Mouse (Mus musculus) midbrain, embryonic 13.5 days (tissue): ENCODE results near the gene Map1b. TPM values are rescaled to one million over a fixed set of nuclear protein-coding genes. Genes with fewer than 3 reads are reported as not detected.

Source experiments
- ATAC-seq: fragments of 200-750 bp; cut with Nextera tagmentation; 2 replicates; pipeline ENCODE4 v1.8.0; 2017; ENCODE audit warnings: mild to moderate bottlenecking, moderate TSS enrichment, moderate library complexity
- H3K27ac ChIP-seq: fragments of 300-500 bp; sonication (generic); 2 replicates; pipeline ENCODE4 v1.5.1; 2015; ENCODE audit warnings: inconsistent platforms, mild to moderate bottlenecking, moderate library complexity
- H3K27me3 ChIP-seq: fragments of 300-500 bp; sonication (generic); 2 replicates; pipeline ENCODE4 v1.6.1; 2015; ENCODE audit warnings: mild to moderate bottlenecking, inconsistent platforms
- H3K36me3 ChIP-seq: fragments of 300-500 bp; sonication (generic); 2 replicates; pipeline ENCODE4 v1.6.1; 2015; ENCODE audit warnings: mild to moderate bottlenecking, inconsistent platforms
- H3K4me1 ChIP-seq: fragments of 300-500 bp; sonication (generic); replicated peaks from 2 replicates; pipeline ENCODE4 v1.6.1; 2015; ENCODE audit warnings: inconsistent platforms
- H3K4me2 ChIP-seq: fragments of 300-500 bp; sonication (generic); replicated peaks from 2 replicates; pipeline ENCODE4 v1.6.1; 2015; ENCODE audit warnings: moderate library complexity, mild to moderate bottlenecking, inconsistent platforms
- H3K4me3 ChIP-seq: fragments of 300-500 bp; sonication (generic); replicated peaks from 2 replicates; pipeline ENCODE4 v1.5.1; 2015; ENCODE audit warnings: mild to moderate bottlenecking, inconsistent platforms
- H3K9ac ChIP-seq: fragments of 300-500 bp; sonication (generic); replicated peaks from 2 replicates; pipeline ENCODE4 v1.6.1; 2015; ENCODE audit warnings: mild to moderate bottlenecking, inconsistent platforms
- H3K9me3 ChIP-seq: fragments of 300-500 bp; sonication (generic); 2 replicates; pipeline ENCODE4 v1.6.1; 2016; ENCODE audit warnings: mild to moderate bottlenecking, inconsistent platforms
- WGBS: fragments of 180-500 bp; shearing (Covaris S2); methylation state at CpG from one replicate; pipeline ENCODE4 v1.1.7; 2015; 5-methylcytosine and 5-hydroxymethylcytosine counted together
- polyA plus RNA-seq: library from polyadenylated mRNA; unstranded; fragments of >200 nt; fragmentation: Nextera tagmentation; extraction: Ambion mirVana; gene quantifications from 2 replicates; pipeline ENCODE4 v1.2.1, GENCODE M21; 2015

The Map1b gene
- polyA plus RNA-seq, 1 experiment from 2014 or later: 2,051 TPM

DNA sequence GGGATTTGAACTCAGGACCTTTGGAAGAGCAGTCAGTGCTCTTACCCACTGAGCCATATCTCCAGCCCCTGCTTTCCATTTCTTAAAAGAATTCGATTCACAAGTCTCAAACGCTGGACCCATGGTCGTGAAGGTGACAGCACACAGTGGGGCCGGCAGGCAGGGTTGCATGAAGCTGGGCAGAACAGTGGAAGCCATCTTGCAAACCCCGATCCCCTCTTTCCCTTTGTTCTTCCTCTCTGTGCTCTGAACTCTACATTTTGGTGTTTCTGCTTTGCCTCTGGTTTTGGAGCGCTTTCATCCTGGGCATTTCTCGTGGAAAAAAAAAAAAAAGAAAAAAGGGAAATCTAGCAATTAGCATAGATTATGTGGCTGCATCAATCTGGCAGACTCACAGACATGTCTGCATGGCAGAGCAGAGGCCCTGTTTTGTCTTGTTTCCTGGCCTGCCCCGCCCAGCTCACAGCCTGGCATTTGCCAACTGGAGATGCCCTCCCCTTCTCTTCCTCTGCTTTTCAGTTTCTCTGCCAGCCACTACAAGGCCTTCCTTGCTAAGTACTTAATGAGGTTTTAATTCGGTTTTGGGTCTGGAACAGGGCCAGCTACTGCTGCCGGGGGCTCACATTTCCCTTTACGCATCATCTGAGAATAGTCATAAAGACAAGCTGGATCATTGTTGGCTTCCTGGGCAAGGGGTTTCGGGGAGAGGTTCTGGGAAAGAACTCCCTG is 57.5 kb downstream of the Map1b start:
- Histone ChIP-seq H3K9me3 (no peaks in the 10 kb centered on the region), H3K27ac (peak overlapping the region; percentile 79), H3K9ac (no peak overlapping the region), H3K4me3 (no peak overlapping the region), H3K36me3 (peaks cover 30% of the 10 kb centered on the region), H3K4me2 (no peak overlapping the region), H3K4me1 (peaks cover 56% of the 10 kb centered on the region), H3K27me3 (no peaks in the 10 kb centered on the region)
- peak; percentile 84 for ATAC-seq
- WGBS: 71% methylated on average over 12 of the region's 12 CpGs

DNA sequence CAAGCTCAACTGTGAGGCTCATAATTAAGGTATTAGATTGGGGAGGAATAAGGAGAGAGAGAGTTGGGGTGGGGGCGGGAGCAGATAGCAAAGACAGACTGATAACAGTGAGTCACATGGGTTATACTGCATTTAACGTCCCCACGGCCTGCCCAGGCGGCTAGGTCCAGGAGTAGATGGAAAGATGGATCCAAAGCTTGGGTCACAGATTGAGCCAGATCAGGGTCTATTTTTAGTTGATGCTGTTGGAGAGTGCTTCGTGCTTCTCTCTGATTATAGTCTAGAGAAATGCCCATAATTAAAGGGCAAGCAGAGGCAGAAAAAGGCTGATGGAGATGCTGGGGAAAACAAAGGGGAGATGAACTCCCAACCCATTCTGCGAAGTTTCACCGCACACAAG is 61.4 kb downstream of the Map1b start:
- H3K4me2 ChIP-seq: no peak overlapping the region
- H3K9me3 ChIP-seq: no peaks in the 10 kb centered on the region
- no peak overlapping the region for H3K4me3 ChIP-seq
- H3K9ac ChIP-seq: no peak overlapping the region
- ATAC-seq: no peak
- H3K36me3 ChIP-seq: peaks cover 28% of the 10 kb centered on the region
- 83% methylated on average over 7 of the region's 7 CpGs for WGBS
- peaks cover 68% of the 10 kb centered on the region for H3K4me1 ChIP-seq
- no peaks in the 10 kb centered on the region for H3K27me3 ChIP-seq
- H3K27ac ChIP-seq: peak overlapping the region; percentile 17; the same call in 1 of the 2 replicates

DNA sequence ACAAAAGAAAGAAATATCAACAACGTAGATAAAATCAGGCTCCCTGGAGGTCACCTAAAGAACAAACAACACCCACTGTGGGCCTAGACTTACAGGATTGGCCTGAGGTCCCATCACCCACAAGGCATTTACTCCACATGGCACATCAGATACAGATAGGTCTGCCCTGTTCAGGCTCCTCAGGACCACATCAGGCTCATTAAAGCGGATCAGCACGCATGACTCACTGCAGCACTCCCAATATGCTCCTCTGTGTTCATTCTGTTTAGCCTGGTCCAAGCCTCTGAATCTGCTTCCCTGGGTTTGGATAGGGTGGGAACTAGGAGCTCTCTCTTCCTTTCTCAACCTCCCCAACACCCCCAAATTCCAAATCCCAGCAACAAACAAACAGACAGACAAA is 63.9 kb downstream of the Map1b start:
- peaks cover 78% of the 10 kb centered on the region for H3K4me1 ChIP-seq
- H3K27ac ChIP-seq: 0 out of 2 replicates have a peak overlapping the region, but pooled peaks have one; percentile 10
- no peak for ATAC-seq

DNA sequence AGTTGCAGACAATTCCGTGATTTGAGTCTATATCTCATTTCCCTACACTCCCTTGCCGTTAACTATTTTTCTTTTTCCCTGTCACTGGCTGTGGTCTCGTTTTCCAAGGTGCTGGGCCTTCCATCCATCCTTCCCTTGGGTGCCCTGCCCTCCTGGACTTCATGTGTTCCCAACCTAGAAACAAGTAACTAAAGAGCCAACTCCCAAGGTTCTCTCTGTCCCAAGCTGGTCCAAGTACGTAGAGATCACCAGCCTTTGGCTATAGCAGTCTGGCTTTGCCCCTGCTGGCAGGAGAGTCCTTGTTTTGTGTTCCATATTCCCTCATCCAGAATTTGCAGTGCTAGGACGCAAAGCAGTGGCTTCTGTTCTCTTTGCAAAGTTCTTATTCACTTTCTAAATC is 65.1 kb downstream of the Map1b start:
- 87% methylated on average over 5 of the region's 5 CpGs for WGBS

More for the DNA sequence above, 63.9 kb downstream of the Map1b start:
- H3K4me2 ChIP-seq: no peak overlapping the region
- 95% methylated on average over 3 of the region's 3 CpGs for WGBS
- peaks cover 25% of the 10 kb centered on the region for H3K36me3 ChIP-seq
- no peaks in the 10 kb centered on the region for H3K9me3 ChIP-seq
- no peak overlapping the region for H3K9ac ChIP-seq
- H3K4me3 ChIP-seq: no peak overlapping the region
- H3K27me3 ChIP-seq: no peaks in the 10 kb centered on the region

DNA sequence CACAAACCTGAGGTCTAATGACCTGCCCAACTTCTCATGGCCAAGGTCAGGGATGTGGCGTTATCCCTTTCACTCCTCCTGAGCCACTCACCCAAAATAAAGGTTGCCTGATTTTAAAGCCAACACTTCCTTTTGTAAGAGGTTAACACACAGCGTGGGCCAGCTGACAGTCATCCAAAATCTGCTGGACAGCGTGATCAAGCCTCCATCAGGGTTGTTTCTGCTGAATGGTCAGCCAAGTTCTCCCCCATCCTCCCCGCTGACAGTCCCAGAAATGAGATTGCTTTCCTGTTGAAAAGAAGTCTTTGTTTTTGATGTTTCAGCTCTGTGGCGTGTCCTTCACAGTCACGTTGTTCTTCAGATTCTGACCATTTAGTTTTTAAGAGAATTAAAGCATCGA is 65.6 kb downstream of the Map1b start:
- 0 out of 2 replicates have a peak overlapping the region, but pooled peaks have one; percentile 16 for H3K27ac ChIP-seq
- H3K4me3 ChIP-seq: no peak overlapping the region
- H3K36me3 ChIP-seq: peaks cover 20% of the 10 kb centered on the region
- no peaks in the 10 kb centered on the region for H3K27me3 ChIP-seq
- no peaks in the 10 kb centered on the region for H3K9me3 ChIP-seq
- H3K4me2 ChIP-seq: no peak overlapping the region
- WGBS: 72% methylated on average over 7 of the region's 7 CpGs
- peaks cover 82% of the 10 kb centered on the region for H3K4me1 ChIP-seq
- H3K9ac ChIP-seq: no peak overlapping the region
- no peak for ATAC-seq

More for the DNA sequence above, 65.1 kb downstream of the Map1b start:
- Histone ChIP-seq H3K36me3 (peaks cover 20% of the 10 kb centered on the region), H3K27me3 (no peaks in the 10 kb centered on the region), H3K9me3 (no peaks in the 10 kb centered on the region), H3K9ac (no peak overlapping the region), H3K4me1 (peaks cover 82% of the 10 kb centered on the region), H3K4me3 (no peak overlapping the region), H3K27ac (0 out of 2 replicates have a peak overlapping the region, but pooled peaks have one; percentile 16), H3K4me2 (no peak overlapping the region)
- ATAC-seq: no peak

DNA sequence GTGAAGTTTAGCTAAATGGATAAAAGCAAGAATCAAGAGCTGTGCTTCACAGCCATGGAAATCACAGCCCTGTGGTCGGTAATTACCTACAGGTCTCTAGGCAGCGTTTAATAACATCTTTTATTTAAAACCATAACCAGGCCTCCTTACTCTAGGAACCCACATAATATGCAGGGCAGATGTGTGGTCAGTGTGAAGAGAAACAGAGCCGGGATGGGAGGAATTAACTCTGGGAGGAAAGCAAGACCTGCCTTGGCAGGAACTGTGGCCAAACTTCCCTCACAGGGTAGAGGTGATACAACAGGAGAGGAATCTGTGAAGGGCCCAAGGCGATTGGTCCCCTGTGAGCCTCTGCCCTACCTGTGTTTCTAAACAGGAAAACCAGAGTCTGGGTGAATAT is 66.8 kb downstream of the Map1b start:
- H3K9me3 ChIP-seq: no peaks in the 10 kb centered on the region
- H3K4me3 ChIP-seq: no peak overlapping the region
- H3K4me1 ChIP-seq: peaks cover 82% of the 10 kb centered on the region
- H3K9ac ChIP-seq: no peak overlapping the region
- peak overlapping the region; percentile 88; the same call in 1 of the 2 replicates for H3K27ac ChIP-seq
- no peak overlapping the region for H3K4me2 ChIP-seq
- WGBS: 82% methylated on average over 4 of the region's 4 CpGs
- peaks cover 17% of the 10 kb centered on the region for H3K36me3 ChIP-seq
- ATAC-seq: no peak
- H3K27me3 ChIP-seq: no peaks in the 10 kb centered on the region

DNA sequence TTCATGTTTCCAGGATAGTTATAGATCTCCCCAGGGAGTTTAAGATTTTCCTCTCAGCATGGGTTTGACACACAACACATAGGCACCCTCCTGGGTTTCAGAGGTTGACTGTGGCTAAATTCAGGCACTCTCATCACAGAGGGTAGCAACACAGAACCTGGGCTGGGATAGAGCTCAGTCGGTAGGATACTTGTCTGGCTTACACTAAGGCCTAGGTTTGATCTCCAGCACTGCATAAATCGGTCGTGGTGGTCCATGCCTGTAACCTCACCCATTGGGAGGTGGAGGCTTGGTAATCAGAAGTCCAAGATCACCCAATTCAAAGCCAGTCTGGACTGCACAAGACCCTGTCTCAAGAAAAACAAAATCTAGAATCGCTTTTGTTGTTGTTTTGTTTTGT is 68.1 kb downstream of the Map1b start:
- no peak overlapping the region for H3K4me2 ChIP-seq
- peaks cover 91% of the 10 kb centered on the region for H3K4me1 ChIP-seq
- H3K36me3 ChIP-seq: peaks cover 20% of the 10 kb centered on the region
- H3K9ac ChIP-seq: no peak overlapping the region
- 27% methylated on average over 4 of the region's 4 CpGs for WGBS
- peak overlapping the region; percentile 88 for H3K27ac ChIP-seq
- no peak overlapping the region for H3K4me3 ChIP-seq
- no peak for ATAC-seq
- no peaks in the 10 kb centered on the region for H3K27me3 ChIP-seq
- H3K9me3 ChIP-seq: no peaks in the 10 kb centered on the region

DNA sequence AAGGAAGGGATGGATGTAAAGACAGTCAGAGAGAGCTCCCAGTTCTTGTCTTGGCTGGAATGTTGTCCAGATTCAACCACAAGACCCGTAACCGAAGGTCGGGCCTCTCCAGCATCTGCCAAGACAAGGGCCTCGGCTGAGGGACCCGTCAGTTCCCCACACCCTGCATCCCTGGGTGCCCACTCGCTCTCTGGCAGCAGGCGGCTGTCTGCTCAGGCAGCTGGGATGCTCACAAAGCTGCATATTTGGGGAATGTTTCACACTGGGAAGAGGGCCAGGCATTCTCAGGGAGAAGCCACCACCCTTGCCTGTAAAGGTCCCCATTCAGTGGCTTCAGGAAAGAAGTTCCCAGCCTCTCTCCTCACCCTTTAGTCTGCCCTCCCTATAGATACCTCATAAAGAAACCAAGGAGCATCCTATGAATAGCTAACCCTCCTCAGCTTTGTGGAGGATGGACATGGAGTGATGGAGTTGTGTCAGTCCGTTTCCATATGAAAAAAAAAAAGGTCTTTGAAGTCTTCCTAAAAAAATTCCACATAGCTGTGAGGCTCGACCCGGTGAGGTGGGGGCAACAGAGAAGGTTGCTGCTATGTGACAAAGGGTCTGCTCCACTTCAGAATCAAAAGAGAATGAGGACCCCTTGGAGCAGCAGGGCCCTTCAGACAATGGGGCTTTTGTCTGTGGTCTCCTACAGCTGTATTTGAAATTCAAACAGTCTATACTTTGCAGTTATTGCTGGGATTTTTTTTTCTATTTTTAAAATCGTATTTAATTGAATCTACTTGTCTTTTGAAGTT is 68.7 kb downstream of the Map1b start:
- Histone ChIP-seq H3K36me3 (peaks cover 14% of the 10 kb centered on the region), H3K27me3 (no peaks in the 10 kb centered on the region), H3K9me3 (no peaks in the 10 kb centered on the region), H3K4me2 (peak overlapping the region; percentile 52), H3K9ac (peak overlapping the region; percentile 68), H3K27ac (peak overlapping the region; percentile 88), H3K4me3 (peak overlapping the region; percentile 36), H3K4me1 (peaks cover 95% of the 10 kb centered on the region)
- 15% methylated on average over 11 of the region's 11 CpGs for WGBS
- ATAC-seq: no peak

DNA sequence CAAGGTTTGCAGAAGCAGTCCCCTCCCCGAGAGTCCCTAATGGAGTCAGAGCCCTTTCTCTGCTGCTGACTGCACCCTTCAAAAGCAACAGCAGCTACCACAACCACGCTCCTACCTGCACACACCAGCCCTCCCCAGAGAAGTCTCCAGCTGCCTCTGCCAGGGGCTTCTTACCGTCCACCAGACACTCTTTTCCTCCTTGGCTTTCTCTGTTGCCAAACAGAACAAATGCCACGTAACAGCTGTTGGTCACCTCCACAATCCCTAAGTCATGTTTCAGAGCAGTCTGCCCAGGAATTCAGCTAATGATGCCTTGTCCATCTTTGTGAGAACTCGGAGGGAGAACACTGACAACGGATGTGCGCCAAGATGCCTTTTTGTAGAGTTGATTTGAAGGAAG is 69.3 kb downstream of the Map1b start:
- H3K27me3 ChIP-seq: no peaks in the 10 kb centered on the region
- no peak for ATAC-seq
- peaks cover 14% of the 10 kb centered on the region for H3K36me3 ChIP-seq
- H3K9me3 ChIP-seq: no peaks in the 10 kb centered on the region
- peak overlapping the region; percentile 68 for H3K9ac ChIP-seq
- 31% methylated on average over 7 of the region's 7 CpGs for WGBS
- H3K4me1 ChIP-seq: peaks cover 95% of the 10 kb centered on the region
- H3K4me2 ChIP-seq: peak overlapping the region; percentile 52
- peak overlapping the region; percentile 36 for H3K4me3 ChIP-seq
- H3K27ac ChIP-seq: peak overlapping the region; percentile 88

DNA sequence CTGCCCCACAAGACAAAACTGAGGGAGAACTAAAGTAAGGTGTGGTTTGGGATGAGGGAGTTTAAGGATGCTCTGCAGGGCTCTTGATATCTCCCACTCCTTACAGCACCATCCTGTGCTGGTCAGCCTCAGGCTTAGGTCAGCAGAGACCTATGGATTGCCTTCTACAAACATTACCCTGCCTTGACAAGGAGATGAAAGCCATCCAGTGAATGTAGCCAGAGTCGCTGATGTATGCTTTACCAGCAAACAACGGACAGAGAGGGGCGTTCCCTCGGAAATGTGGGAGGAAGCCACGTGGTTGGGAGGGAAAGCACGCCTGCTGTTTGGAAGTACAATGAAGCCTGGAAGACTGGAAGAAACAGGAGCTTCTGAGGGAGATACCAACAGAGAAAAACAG is 71.5 kb downstream of the Map1b start:
- H3K4me2 ChIP-seq: peak overlapping the region; percentile 55
- H3K4me3 ChIP-seq: peak overlapping the region; percentile 37
- H3K9me3 ChIP-seq: no peaks in the 10 kb centered on the region
- H3K27me3 ChIP-seq: no peaks in the 10 kb centered on the region
- peaks cover 30% of the 10 kb centered on the region for H3K36me3 ChIP-seq
- peaks cover 96% of the 10 kb centered on the region for H3K4me1 ChIP-seq
- 1% methylated on average over 6 of the region's 6 CpGs for WGBS
- peak overlapping the region; percentile 88 for H3K27ac ChIP-seq
- no peak; the same call in 1 of the 2 replicates for ATAC-seq
- H3K9ac ChIP-seq: peak overlapping the region; percentile 33

DNA sequence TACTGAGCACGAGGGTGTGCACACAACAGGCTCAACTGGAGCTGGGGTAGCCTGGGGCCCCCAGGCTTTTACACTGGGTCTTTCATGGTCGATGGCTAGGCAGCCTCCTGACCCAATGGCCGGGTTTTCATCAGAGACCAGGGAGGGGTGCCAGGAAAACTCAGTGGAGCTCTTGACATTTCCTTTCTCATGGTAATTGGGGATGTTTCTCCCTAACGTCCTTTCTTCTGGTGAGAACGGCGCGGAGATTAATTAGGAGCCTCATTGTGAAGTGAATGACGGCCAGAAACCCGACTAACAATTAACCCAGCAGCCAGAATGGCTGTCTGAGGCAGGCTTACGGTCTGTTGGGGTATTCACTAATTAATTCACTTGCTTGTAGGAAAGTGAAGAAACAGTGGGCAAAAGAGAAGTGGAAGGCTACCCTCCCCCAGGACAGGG is 71.9 kb downstream of the Map1b start:
- no peaks in the 10 kb centered on the region for H3K27me3 ChIP-seq
- H3K4me3 ChIP-seq: peak overlapping the region; percentile 37
- peak overlapping the region; percentile 58 for H3K9ac ChIP-seq
- 3% methylated on average over 10 of the region's 10 CpGs for WGBS
- H3K9me3 ChIP-seq: no peaks in the 10 kb centered on the region
- H3K36me3 ChIP-seq: peaks cover 34% of the 10 kb centered on the region
- peak overlapping the region; percentile 55 for H3K4me2 ChIP-seq
- peak; percentile 87 for ATAC-seq
- peak overlapping the region; percentile 88 for H3K27ac ChIP-seq
- peaks cover 91% of the 10 kb centered on the region for H3K4me1 ChIP-seq
